Mouse (Mus musculus) CD8-positive naive resting alpha-beta T cell, adult 2 months (primary cell): ENCODE measurements at regions not wholly inside any gene's neighbourhood (a gene's known extent, or its start where the extent isn't known, plus 50 kb on each side); places are given as distances from the start of the nearest gene placed in this dataset.

Experiments used
- DNase-seq, 2 experiments: peaks; one replicate each; pipeline ENCODE4 v3.0.0; 2022; ENCODE audit warnings: low read depth in 2 of 2, low spot score in 2 of 2

GRCm38 (mm10) chr2:61454311-61454728 is 124.1 kb upstream of the Tank start:
- peak; percentile 58 to 73 for DNase-seq

GRCm38 (mm10) chr2:61453490-61454281 is 124.7 kb upstream of the Tank start:
- no peak for DNase-seq

DNA sequence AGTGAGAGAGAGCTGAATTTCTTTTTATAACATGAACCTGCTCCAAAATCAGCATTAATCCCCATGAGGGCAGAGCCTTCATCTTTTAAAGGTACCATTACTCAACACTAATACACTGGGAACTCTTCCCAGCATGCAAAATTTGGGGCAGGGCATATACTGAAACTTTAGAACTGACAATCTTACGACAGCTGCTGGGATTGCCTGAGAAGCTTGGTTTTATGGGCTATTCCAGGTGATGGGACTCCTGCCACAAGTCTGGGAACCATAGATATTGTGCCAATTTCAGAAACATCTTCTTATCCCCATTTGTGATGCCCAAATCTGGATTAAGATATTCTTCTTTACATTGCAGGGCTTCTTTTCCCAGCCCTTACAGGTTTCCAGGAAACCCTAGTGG is 125.8 kb upstream of the Tank start:
- no peak for DNase-seq

DNA sequence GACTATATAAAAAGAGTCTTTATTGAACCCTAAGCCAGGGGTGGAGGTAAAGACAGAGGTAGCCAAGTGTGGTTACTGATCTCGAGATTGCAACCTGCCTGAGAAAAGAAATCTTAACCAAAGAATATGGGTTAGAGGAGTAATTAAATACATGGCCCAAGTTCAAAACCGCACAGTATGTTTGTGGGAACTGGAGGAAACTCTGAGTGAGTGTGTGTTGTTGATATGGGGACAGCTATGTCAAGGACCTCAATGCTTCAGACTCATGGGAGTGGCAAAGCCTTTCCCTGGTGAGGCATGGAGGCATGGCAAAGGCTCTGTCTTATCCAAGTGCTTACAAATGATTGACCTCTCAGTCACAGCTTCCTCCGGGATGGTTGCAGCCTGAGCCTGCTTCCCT is 127.7 kb upstream of the Tank start:
- no peak for DNase-seq

- no peak for DNase-seq
Measured at GRCm38 (mm10) chr2:61436591-61436990, 141.8 kb upstream of the Tank start.

GRCm38 (mm10) chr2:61407881-61408280 is 170.5 kb upstream of the Tank start:
- no peak for DNase-seq

DNA sequence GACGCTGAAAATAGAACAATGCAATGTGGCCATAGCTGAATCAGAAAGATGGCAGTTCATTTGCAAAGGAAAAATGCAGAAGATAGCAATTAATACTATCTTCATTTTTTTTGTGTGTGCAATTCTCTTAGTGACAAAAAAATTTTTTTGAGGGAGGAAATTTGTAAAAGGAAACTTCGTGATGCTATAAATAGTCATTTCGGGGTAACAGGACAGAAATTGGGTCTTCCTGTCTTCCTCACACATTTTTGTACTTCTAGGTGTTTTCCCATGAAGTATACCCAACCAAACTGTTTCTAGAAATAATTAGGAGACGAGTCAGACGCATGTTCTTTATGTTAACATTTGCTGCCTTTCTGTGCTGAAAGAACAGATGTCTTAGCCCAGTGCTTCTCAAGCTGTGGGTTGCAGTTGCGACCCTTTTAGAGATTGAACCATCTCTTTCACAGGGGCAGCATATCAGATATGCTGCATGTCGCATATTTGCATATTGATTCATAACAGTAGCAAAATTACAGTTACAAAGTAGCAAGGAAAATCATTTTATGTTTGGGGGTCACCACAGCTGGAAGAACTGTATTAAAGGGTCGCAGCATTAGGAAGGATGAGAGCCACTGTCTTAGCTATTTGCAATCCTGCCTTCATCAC is 172.2 kb upstream of the Tank start:
- DNase-seq = no peak

DNA sequence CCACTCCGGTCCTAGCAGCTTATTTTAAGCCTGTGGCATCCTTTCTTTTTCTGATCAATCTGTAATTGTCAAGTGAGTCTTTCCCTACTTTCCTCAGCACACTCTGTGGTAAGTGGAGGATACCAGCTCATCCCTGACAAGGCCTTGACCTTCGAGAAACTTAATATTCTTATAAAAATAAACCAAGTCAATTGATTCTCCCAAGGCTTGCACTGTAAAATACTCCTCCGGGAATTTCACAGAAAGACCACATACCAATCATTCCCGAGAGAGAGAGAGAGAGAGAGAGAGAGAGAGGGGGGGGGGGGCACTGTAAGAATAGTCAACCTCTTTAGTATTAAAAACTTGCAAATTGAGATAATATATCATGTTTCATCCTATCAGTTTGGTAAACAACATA is 173.1 kb upstream of the Tank start:
- DNase-seq = no peak

DNA sequence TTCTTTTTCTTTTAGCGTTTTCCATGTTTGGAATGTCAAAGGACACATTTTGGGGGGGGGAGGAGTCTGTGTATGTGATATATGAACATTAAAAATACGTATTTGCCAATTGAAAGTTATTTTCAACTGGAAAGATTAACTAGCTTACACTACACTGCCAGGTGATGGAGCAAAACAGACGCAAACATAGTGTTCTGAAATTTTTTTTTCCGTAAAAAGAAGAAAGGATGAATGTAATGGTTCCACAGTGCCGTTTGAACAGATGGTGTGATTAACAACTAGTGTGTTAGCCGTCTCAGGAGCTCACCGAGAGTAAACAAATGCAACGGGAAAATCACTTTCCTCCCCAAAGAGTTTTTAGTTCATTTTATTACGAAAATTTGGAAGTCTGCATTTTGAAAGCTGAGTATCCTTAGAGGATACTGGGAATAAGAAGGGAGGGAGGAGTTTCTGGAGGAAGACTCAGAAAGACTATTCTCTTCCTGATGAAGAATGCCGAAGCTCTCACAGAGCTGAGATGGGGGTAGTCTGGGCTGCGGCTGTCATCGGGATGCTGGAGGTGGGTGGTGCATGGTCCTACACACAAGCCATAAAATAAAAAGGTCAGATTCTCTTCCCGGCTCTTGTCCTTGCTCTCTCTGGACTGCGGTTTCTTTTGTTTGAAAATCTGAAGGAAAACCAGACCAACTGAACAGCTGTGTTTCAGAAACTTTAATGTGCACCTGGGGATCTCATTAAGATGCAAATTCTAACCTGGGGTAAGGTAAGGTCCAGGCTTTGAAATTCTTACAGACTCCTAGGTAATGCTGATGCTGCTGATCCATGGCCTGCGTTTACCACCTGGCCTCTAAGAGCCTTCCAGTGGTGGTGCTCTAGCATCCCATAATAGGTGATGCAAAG is 175.5 kb upstream of the Tank start:
- DNase-seq = no peak

DNA sequence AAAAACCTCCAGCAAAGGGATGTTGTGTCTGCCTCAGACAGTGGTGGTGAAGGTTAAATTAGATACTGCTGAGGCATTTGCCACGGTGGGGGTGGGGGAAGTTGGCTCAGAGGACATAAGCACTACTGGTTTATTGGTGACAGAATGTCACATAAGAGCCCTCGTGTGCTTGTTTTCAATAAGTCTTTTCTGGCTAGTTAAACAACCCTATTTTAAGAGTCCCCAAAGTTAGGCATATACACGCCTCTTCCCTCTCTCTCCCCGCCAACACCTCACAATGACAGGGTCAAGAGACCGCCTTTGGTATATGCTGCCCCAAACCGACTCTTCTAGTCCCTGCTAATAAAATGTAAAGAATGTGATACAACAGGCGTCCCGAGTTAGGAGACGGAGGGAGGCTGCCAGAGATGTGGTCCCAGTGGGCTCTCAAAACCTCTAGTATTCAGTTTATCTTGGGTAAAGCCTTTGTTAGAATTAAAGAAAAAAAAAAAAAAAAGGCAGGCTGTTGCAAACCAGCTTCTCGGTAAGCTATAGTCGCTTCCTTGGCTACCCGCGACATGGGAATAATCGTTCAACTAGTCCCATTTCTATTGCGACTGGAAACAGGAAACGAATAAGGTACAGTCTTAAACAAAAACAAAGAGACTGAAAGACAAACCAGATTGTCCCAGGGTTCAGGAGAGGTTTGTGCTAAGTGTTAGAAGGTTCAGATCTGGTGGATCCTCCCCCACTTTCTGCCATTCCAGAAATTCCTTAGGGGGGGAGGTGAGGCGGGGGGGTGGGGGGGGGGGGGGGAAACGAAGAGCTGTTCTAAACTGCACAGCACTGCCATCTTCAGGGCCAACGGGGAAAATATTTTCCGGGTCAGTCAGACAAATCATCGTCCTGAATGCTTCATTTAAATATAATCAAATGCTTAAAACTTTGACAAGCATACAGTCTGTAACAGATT is 176.5 kb upstream of the Tank start:
- DNase-seq = peak in 1 of 2 experiments; percentile 2

DNA sequence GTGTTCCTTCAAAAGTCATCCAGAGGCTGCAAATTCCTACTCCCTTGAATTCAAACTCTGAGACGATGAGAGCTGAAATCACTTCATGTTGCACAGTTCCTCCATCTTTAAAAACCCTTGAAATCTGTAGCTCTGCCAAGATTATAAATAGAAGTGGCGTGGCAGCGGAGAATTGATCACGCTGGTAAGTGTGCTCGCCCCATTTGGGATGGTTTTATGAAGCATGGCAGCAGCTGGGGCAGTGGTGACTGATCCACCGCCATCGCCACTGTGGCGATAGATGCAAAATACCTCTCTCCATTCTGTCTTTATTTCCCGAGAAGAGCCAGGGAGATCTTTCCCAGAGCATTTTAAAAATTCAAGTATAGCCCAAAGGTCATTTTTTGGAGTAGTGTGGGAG is 179.8 kb upstream of the Tank start:
- DNase-seq = no peak

DNA sequence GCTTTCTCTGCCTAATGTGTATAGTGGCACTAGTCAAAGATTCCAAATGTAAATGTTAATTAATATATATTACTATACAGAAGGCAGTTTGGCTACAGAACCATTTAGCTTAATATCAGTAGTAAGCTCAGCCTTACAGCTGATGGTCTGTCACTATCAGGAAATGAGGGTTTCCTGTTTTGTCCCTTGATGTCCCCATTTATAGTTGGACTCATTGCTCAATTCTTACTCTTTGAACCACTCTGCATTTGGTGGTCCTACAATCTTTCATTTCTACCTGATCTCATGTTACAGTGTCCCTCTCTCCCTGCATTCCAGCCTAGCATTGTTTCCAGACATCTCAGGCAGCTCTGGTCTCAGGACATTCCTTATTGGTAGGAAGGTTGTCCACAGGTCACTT is 188.8 kb upstream of the Tank start:
- no peak for DNase-seq

DNA sequence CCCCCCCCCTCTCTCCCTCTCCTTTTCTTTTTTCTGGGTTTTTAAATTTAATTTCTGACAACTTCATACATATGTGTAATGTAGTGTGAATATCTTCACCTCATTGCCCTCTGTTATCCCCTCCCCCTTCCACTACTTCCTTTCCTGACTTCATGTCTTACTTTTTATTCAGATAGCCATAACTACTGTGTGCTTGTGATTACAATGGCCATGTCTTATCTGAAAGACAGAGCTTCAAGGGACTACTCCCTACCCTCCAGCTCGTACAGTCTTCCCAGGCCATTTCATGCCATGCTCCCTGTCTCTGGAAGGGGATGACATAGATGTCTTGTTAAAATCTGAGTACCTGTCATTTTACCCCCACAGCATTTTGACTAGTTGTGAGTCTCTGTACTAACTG is 189.2 kb upstream of the Tank start:
- DNase-seq = no peak

DNA sequence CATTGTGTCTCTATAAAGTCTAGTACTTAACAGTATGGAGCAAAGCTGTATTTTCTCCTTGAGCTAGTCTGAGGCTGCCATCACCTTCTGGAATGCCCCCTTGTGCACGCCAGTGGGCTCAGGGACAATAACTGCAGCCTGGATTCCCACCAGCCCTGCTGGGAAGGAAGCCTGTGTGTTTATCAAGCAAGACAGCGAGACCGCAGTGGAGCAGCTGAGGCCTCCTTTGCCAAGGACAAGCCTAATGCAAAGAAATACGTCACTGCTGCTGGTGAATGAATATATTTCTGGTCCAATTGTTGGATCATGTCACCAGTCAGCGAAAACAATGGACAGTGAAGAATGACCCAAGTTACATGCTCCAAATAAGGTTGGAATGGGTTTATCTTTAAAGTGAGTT is 190.8 kb upstream of the Tank start:
- DNase-seq = no peak

DNA sequence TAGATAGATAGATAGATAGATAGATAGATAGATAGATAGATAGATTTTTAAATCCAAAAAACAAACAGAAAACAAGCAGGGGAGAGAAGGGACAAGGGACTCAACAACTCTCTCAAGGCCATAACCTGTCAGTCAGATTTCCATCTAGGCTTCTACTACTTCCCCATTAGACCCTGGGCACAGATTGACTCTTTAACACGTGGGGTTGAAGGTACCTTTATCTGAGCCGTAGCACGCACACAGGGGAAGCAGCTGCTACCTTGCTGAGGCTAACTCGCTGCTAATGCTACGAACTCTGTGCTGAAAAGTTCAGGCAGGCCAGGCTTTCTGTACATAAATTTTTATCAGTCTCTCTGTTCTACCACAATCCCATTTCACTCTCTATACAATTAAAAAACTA is 191.4 kb upstream of the Tank start:
- no peak for DNase-seq

- no peak for DNase-seq
Measured at GRCm38 (mm10) chr2:61384467-61384866, 193.9 kb upstream of the Tank start.

GRCm38 (mm10) chr2:61383744-61384295 is 194.6 kb upstream of the Tank start:
- DNase-seq = no peak

DNA sequence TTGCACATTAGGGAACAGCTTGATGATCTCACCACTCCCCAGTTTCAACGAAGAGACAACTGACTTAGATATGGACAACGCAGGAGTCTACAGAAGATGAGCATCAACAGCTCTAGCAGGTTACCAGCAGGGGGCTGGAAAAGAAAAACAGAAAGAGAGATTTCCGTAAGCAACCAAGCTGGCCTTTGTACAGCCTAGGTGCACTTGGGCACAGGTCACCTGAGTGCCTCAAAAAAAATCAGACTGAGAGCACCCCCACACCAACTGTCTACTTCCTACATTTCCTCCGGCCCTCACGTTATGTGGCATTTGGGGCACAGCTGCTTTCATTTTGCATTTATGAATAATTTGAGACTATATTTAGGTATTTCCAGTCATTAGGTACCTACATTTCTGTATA is 199.3 kb upstream of the Tank start:
- DNase-seq = no peak

DNA sequence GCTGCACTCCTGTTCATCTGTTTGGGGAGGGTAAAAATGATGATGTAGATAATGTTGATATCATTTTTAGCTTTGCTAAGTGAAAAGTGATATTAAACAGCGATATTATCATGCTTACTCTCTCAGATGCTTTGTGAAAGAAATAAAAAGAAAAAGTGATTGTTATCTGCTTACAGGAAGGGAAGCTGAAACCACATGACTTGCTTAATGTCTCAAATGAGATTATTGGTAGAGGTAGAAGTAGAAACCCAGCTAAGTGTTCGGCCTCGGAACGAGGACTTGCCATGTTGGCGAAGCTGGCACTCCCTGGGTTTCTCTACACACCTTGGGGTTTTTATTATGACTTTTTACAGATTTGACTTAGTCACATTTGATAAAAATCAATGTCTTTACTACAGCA is 200.1 kb upstream of the Tank start:
- no peak for DNase-seq

DNA sequence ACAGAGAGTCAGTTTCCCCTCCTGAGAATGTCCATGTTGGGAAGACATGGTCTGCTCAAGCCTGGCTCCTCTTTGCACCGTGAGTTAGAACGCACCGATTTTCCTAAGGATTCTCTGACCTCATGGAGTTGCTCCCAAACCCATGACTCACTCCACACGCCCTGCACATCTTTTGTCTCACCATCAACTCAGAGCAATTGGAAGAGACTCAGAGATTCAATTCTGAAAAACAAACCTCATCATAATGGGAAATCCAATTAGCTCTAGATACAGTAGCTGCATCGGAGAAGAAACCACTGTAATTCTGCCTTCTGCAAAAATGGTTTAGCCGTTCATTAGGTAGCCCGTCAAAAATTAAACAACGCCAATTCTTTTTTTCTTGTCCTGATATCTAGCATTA is 200.6 kb upstream of the Tank start:
- no peak for DNase-seq
